Mouse (Mus musculus) liver, embryonic 15.5 days (tissue): ENCODE results near the gene Defb45. TPM values are rescaled to one million over a fixed set of nuclear protein-coding genes. Genes with fewer than 3 reads are reported as not detected.

Source experiments
- ATAC-seq: fragments of 200-750 bp; cut with Nextera tagmentation; 2 replicates; pipeline ENCODE4 v1.8.0; 2017; ENCODE audit warnings: moderate number of reproducible peaks, mild to moderate bottlenecking, moderate library complexity; ENCODE audit not compliant: insufficient read depth
- H3K27ac ChIP-seq: fragments of 300-500 bp; sonication (generic); replicated peaks from 2 replicates; pipeline ENCODE4 v1.5.1; 2015; ENCODE audit warnings: mild to moderate bottlenecking, inconsistent platforms
- H3K27me3 ChIP-seq: fragments of 300-500 bp; sonication (generic); 2 replicates; pipeline ENCODE4 v1.6.1; 2015; ENCODE audit warnings: mild to moderate bottlenecking, inconsistent platforms
- H3K36me3 ChIP-seq: fragments of 300-500 bp; sonication (generic); replicated peaks from 2 replicates; pipeline ENCODE4 v1.6.1; 2015; ENCODE audit warnings: moderate library complexity, mild to moderate bottlenecking, inconsistent platforms
- H3K4me1 ChIP-seq: fragments of 300-500 bp; sonication (generic); replicated peaks from 2 replicates; pipeline ENCODE4 v1.6.1; 2015; ENCODE audit warnings: inconsistent platforms
- H3K4me2 ChIP-seq: fragments of 300-500 bp; sonication (generic); 2 replicates; pipeline ENCODE4 v1.6.1; 2015; ENCODE audit warnings: moderate library complexity, mild to moderate bottlenecking, inconsistent platforms
- H3K4me3 ChIP-seq: fragments of 300-500 bp; sonication (generic); replicated peaks from 2 replicates; pipeline ENCODE4 v1.5.1; 2015; ENCODE audit warnings: mild to moderate bottlenecking, inconsistent platforms
- H3K9ac ChIP-seq: fragments of 300-500 bp; sonication (generic); 2 replicates; pipeline ENCODE4 v1.6.1; 2015; ENCODE audit warnings: moderate library complexity, mild to moderate bottlenecking, inconsistent platforms
- H3K9me3 ChIP-seq: fragments of 300-500 bp; sonication (generic); replicated peaks from 2 replicates; pipeline ENCODE4 v1.6.1; 2016; ENCODE audit warnings: inconsistent platforms
- WGBS: fragments of 180-500 bp; shearing (Covaris S2); methylation state at CpG from one replicate; pipeline ENCODE4 v1.1.7; 2015; ENCODE audit warnings: mixed read lengths; ENCODE audit not compliant: insufficient replicate concordance; 5-methylcytosine and 5-hydroxymethylcytosine counted together
- polyA plus RNA-seq: library from polyadenylated mRNA; unstranded; fragments of >200 nt; fragmentation: Nextera tagmentation; extraction: Ambion mirVana; gene quantifications from 2 replicates; pipeline ENCODE4 v1.2.1, GENCODE M21; 2015

The Defb45 gene
- polyA plus RNA-seq, 1 experiment from 2014 or later, result not detected

DNA sequence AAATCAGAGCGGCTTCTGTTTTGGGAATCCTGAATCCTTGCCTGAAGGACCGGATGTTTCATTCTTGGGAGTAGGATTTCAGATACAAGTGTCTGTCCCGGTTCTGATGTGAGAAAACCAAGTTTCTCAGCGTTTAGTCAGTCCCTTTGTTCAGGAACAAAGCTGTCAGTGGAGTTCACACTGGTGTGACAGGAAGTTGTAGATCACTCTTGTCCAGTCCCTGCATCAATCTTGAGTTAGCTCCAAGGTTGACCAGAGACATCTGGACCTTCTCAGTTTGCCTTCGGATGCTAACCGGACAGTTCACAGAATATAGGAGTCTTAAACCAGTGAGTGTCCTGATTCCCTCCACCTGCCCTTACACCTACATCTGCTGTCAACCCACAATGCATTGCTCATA is 8.5 kb upstream of the Defb45 start:
- H3K27me3 ChIP-seq, result no peaks in the 10 kb centered on the region
- no peak overlapping the region for H3K4me2 ChIP-seq
- no peaks in the 10 kb centered on the region for H3K36me3 ChIP-seq
- no peak for ATAC-seq
- H3K4me3 ChIP-seq, result no peak overlapping the region
- no peak overlapping the region for H3K27ac ChIP-seq
- H3K4me1 ChIP-seq, result no peaks in the 10 kb centered on the region
- H3K9ac ChIP-seq, result no peak overlapping the region
- H3K9me3 ChIP-seq, result no peaks in the 10 kb centered on the region
- WGBS, result 47% methylated on average over 6 of the region's 6 CpGs

DNA sequence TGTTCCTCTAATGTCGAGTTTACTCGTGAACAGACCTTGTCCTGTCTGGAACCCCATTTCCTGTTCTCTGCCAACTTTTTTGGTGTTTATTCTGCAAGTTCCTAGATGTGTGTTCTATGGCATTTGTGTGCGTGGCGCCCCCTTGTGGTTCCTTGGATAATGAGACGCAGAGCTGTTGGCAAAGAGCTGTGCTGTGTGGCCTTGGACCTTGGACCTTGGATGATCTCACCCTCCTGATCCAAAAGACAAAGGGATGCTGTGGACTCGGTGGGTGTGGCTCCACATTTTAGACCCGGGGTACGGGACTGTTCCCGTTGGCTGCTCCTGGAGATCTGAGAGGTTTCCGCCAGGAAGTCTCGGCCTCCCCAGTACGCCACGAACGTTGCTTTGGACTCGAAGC is 4.9 kb upstream of the Defb45 start, which contains the start of gene Defb36:
Defb36 (plus strand) TSS at position 271 of the 400 bp plus-strand sequence.
- Histone ChIP-seq H3K4me3 (no peak within 1 kb of the TSS), H3K9ac (no peak within 1 kb of the TSS), H3K36me3 (no peaks in the 10 kb centered on the region), H3K27ac (no peak within 1 kb of the TSS), H3K4me2 (no peak within 1 kb of the TSS), H3K9me3 (no peaks in the 10 kb centered on the region), H3K4me1 (no peaks in the 10 kb centered on the region), H3K27me3 (no peaks in the 10 kb centered on the region)
- 67% methylated on average over 15 of the region's 15 CpGs for WGBS
- no peak for ATAC-seq

- Histone ChIP-seq H3K4me2 (no peak overlapping the region), H3K4me1 (no peaks in the 10 kb centered on the region), H3K36me3 (no peaks in the 10 kb centered on the region), H3K9me3 (no peaks in the 10 kb centered on the region), H3K9ac (no peak overlapping the region), H3K27me3 (no peaks in the 10 kb centered on the region), H3K27ac (no peak overlapping the region), H3K4me3 (no peak overlapping the region)
- no peak for ATAC-seq
- 40% methylated on average over 4 of the region's 4 CpGs for WGBS
Measured at GRCm38 (mm10) chr2:152601275-152601960, 2.2 kb upstream of the Defb45 start.

- no peak overlapping the region for H3K4me3 ChIP-seq
- no peaks in the 10 kb centered on the region for H3K27me3 ChIP-seq
- no peak overlapping the region for H3K4me2 ChIP-seq
- H3K36me3 ChIP-seq, result no peaks in the 10 kb centered on the region
- H3K9ac ChIP-seq, result no peak overlapping the region
- H3K27ac ChIP-seq, result no peak overlapping the region
- no peak for ATAC-seq
- 73% methylated on average over 6 of the region's 6 CpGs for WGBS
- H3K4me1 ChIP-seq, result no peaks in the 10 kb centered on the region
- H3K9me3 ChIP-seq, result no peaks in the 10 kb centered on the region
Measured at GRCm38 (mm10) chr2:152600076-152600475, 877 bp upstream of the Defb45 start.

DNA sequence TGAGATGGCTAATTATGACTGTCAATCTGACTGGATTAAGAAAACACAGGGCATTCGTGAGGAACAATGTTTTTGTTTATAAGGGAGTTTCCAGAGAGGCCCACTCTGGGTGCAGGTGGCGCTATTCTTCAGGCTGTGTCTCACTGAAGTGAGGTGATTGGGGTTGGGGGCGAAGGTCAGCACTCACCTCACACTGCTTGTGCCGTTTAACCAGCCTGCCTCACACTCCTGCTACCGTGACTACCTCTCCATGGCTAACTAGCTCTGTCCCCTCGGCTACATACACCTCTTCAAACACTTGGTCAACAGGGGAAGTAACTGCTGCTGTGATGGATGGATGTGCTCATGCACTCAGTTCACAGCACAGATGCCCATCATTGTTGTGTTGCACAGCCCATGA is 10.2 kb downstream of the Defb45 start:
- H3K36me3 ChIP-seq, result no peaks in the 10 kb centered on the region
- H3K9me3 ChIP-seq, result no peaks in the 10 kb centered on the region
- no peak overlapping the region for H3K4me2 ChIP-seq
- H3K9ac ChIP-seq, result no peak overlapping the region
- H3K4me1 ChIP-seq, result no peaks in the 10 kb centered on the region
- no peak overlapping the region for H3K27ac ChIP-seq
- no peak for ATAC-seq
- 32% methylated on average over 6 of the region's 6 CpGs for WGBS
- no peaks in the 10 kb centered on the region for H3K27me3 ChIP-seq
- H3K4me3 ChIP-seq, result no peak overlapping the region

DNA sequence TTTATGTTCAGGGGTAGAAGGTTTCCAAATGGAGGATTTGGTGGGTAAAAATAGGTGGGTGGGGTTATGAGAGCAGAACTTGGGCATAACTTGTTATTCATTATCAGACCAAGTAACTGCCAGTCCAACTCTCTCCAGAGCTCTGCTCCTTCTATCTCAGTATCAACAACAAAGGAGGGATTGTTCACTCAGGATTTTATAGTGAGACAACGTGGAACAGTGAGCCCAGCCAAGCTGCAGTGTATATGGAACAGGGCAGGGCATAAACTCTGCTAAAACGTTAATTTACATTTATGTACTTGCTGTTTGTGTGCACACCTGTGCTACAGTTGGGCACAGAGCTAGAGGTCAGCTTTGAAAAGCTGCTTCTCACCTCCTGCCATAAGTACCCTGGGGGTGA is 10.7 kb downstream of the Defb45 start:
- Histone ChIP-seq H3K36me3 (no peaks in the 10 kb centered on the region), H3K27me3 (no peaks in the 10 kb centered on the region), H3K27ac (no peak overlapping the region), H3K9ac (no peak overlapping the region), H3K4me2 (no peak overlapping the region), H3K4me1 (no peaks in the 10 kb centered on the region), H3K4me3 (no peak overlapping the region), H3K9me3 (no peaks in the 10 kb centered on the region)
- WGBS, result 36% methylated on average over 2 of the region's 2 CpGs
- ATAC-seq, result no peak

- Histone ChIP-seq H3K9ac (no peak overlapping the region), H3K4me1 (no peaks in the 10 kb centered on the region), H3K27ac (no peak overlapping the region), H3K36me3 (no peaks in the 10 kb centered on the region), H3K27me3 (no peaks in the 10 kb centered on the region), H3K4me2 (no peak overlapping the region), H3K9me3 (no peaks in the 10 kb centered on the region), H3K4me3 (no peak overlapping the region)
- WGBS, result 52% methylated on average over 4 of the region's 4 CpGs
- no peak for ATAC-seq
Measured at GRCm38 (mm10) chr2:152586926-152587560, 12.2 kb downstream of the Defb45 start.

- H3K27ac ChIP-seq, result no peak overlapping the region
- H3K4me1 ChIP-seq, result no peaks in the 10 kb centered on the region
- H3K9me3 ChIP-seq, result no peaks in the 10 kb centered on the region
- no peak for ATAC-seq
- H3K4me2 ChIP-seq, result no peak overlapping the region
- no peaks in the 10 kb centered on the region for H3K36me3 ChIP-seq
- no peak overlapping the region for H3K9ac ChIP-seq
- no peak overlapping the region for H3K4me3 ChIP-seq
- WGBS, result 59% methylated on average over 11 of the region's 11 CpGs
- H3K27me3 ChIP-seq, result no peaks in the 10 kb centered on the region
Measured at GRCm38 (mm10) chr2:152580612-152581011, 18.6 kb downstream of the Defb45 start.

DNA sequence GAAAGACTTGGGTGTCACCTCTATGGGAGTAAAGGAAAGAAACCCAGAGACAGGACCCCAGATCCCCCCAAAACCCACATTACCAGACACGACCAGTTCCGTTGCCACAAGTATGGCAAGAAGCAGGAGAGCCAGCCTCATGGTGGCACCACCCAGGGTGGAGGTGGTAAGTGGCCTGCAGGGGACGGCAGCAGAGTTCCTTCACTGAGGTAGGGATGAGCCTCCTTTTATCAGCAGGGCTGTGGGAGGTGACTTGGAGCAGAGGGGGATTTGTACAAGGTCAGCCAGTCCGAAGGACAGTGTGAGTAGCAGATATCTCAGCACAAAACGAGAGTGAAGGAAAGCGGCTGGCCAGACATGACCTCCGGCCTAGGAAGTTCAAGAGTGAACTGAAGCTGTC is 19.1 kb downstream of the Defb45 start, which contains the start of gene Defb19:
Defb19 (minus strand) TSS at position 206 of the 400 bp plus-strand sequence.
- 44% methylated on average over 7 of the region's 7 CpGs for WGBS
- no peak for ATAC-seq
- no peak within 1 kb of the TSS for H3K4me2 ChIP-seq

DNA sequence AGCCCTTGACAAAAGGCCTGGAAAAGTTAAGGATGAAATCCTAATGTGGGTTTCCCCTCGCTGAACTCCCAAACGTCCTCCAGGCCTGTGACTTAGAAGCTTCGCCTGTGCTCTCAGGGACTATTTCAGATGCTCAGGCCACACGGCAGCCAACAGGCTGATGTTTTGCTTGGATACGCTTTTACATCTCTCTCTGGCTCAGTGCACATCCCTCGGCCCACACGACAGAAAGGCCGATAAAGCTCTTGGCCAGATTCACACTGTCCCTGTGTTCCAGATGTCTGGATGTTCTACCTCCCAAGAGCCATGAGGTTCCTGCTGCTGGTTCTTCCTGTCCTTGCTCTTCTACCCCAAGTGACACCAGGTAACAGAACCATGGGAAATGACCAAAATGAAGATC is 25.7 kb downstream of the Defb45 start:
- Histone ChIP-seq H3K4me2 (no peak overlapping the region), H3K27ac (no peak overlapping the region), H3K4me3 (no peak overlapping the region), H3K9ac (no peak overlapping the region), H3K9me3 (no peaks in the 10 kb centered on the region), H3K36me3 (no peaks in the 10 kb centered on the region), H3K4me1 (no peaks in the 10 kb centered on the region), H3K27me3 (no peaks in the 10 kb centered on the region)
- ATAC-seq, result no peak
- 73% methylated on average over 8 of the region's 8 CpGs for WGBS

More for the DNA sequence above, 19.1 kb downstream of the Defb45 start, which contains the start of gene Defb19:
- Histone ChIP-seq H3K4me1 (no peaks in the 10 kb centered on the region), H3K9ac (no peak within 1 kb of the TSS), H3K27ac (no peak within 1 kb of the TSS), H3K36me3 (no peaks in the 10 kb centered on the region), H3K4me3 (no peak within 1 kb of the TSS), H3K27me3 (no peaks in the 10 kb centered on the region), H3K9me3 (no peaks in the 10 kb centered on the region)

GRCm38 (mm10) chr2:152572114-152572794 is 26.9 kb downstream of the Defb45 start, which contains the start of gene Defb21:
Gene Defb21 (plus strand): TSS chr2:152572744.
- no peak within 1 kb of the TSS for H3K9ac ChIP-seq
- 44% methylated on average over 11 of the region's 11 CpGs for WGBS
- no peak within 1 kb of the TSS for H3K4me3 ChIP-seq
- H3K27ac ChIP-seq, result no peak within 1 kb of the TSS
- no peaks in the 10 kb centered on the region for H3K9me3 ChIP-seq
- no peak within 1 kb of the TSS for H3K4me2 ChIP-seq
- no peak for ATAC-seq
- no peaks in the 10 kb centered on the region for H3K36me3 ChIP-seq
- H3K4me1 ChIP-seq, result no peaks in the 10 kb centered on the region
- no peaks in the 10 kb centered on the region for H3K27me3 ChIP-seq
